Comparison of ENCODE assay signal across 8 mouse cellular contexts in the genomic region with DNA sequence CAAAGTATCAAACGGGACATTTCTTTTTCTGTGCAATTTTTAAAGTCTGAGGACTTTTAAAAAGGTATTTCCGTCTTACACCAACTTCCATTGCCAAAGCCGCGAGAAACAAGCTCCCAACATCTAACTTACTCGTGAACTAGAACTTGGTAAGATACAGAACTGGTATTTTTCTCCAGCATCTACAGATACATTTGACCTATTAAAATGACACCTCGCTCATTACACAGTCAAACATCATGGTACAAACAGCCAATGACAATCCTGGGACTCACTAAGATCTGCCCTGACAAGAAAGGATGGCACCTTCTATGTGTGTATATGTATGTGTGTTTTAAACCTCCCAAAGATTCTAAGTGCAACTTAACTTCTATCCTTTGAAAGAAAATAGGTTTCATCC. TPM values are rescaled to one million over a fixed set of nuclear protein-coding genes. Genes with fewer than 3 reads are reported as not detected.
A peak's percentile ranks its signal among the peaks of the same experiment; 100 is the strongest.
DNase-seq lines count a peak whose midpoint lies in the region; ATAC-seq and TF ChIP-seq lines count a peak whose summit lies in the region.

No protein-coding gene starts in this region.

- intact Hi-C loops in gastrocnemius, postnatal 14 days (cut with DNase I; ENCODE audit: low total_unique reads) = loop anchor here (5.0 kb wide), 1 partner anchor 60 kb away; no protein-coding TSS in a partner anchor

- H3K36me3 ChIP-seq in liver, adult 2 months (ENCODE audit: control insufficient read depth, insufficient read depth, low read length) = no peaks in the 10 kb centered on the region
- no peaks in the 10 kb centered on the region for H3K36me3 ChIP-seq in heart, embryonic 15.5 days

- no peaks in the 10 kb centered on the region for H3K9me3 ChIP-seq in heart, embryonic 15.5 days (replicated peaks)

- peak overlapping the region; percentile 65; the same call in 1 of the 2 replicates for H3K4me3 ChIP-seq in liver, adult 2 months (ENCODE audit: insufficient read depth, low read depth, low read length)
- H3K4me3 ChIP-seq in heart, embryonic 15.5 days = peak overlapping the region; percentile 100

- peak; percentile 73 for DNase-seq in liver, adult 2 months (ENCODE audit: extremely low read depth, low read depth, low spot score)
- no peak for DNase-seq in liver
- DNase-seq in c-Kit-positive CD71-negative TER-119-negative erythroid progenitor cells, embryonic 14.5 days (ENCODE audit: low read depth) = peak; percentile 36
- peak; percentile 27 for DNase-seq in lung, postnatal 25 days (ENCODE audit: low spot score)
- DNase-seq in right cerebral cortex, postnatal 14 days = no peak
- no peak for DNase-seq in right cerebral cortex, postnatal 10 days (ENCODE audit: low spot score in 2 of 2)
- no peak for DNase-seq in gastrocnemius, postnatal 14 days

- H3K27ac ChIP-seq in liver, adult 2 months (replicated peaks; ENCODE audit: insufficient read depth, low read depth, low read length) = no peak overlapping the region
- peak overlapping the region; percentile 99 for H3K27ac ChIP-seq in heart, embryonic 15.5 days

- no peak for TF ChIP-seq POLR2A in liver, adult 2 months (IDR thresholded peaks at IDR 0.05; ENCODE audit: extremely low read depth, insufficient read depth, low read length)

- H3K4me2 ChIP-seq in heart, embryonic 15.5 days = peak overlapping the region; percentile 79

- H3K4me1 ChIP-seq in liver, adult 2 months (ENCODE audit: control insufficient read depth, insufficient read depth, low read length) = peaks cover 8% of the 10 kb centered on the region; the same call in 1 of the 2 replicates
- H3K4me1 ChIP-seq in heart, embryonic 15.5 days (replicated peaks) = peaks cover 12% of the 10 kb centered on the region

- no peak for ATAC-seq in heart, embryonic 15.5 days (replicated peaks; ENCODE audit: insufficient number of reproducible peaks, insufficient read depth, low FRiP score, low read depth)

- 1% methylated on average over 6 of the region's 6 CpGs for WGBS in liver, adult 2 months
- 1% methylated on average over 6 of the region's 6 CpGs for WGBS in heart, embryonic 15.5 days

- 0 out of 2 replicates have a peak overlapping the region, but pooled peaks have one; percentile 31 for H3K9ac ChIP-seq in liver, adult 2 months (ENCODE audit: low read depth, low read length)
- H3K9ac ChIP-seq in heart, embryonic 15.5 days = peak overlapping the region; percentile 100

- peaks cover 11% of the 10 kb centered on the region; the same call in 1 of the 2 replicates for H3K79me2 ChIP-seq in liver, adult 2 months (ENCODE audit: control insufficient read depth, insufficient read depth, low read length)

- TF ChIP-seq CTCF in liver, adult 2 months (IDR thresholded peaks at IDR 0.05; ENCODE audit: low read depth, low read length) = no peak

- no peaks in the 10 kb centered on the region for H3K27me3 ChIP-seq in liver, adult 2 months (ENCODE audit: control insufficient read depth, insufficient read depth, low read length)
- no peaks in the 10 kb centered on the region for H3K27me3 ChIP-seq in heart, embryonic 15.5 days

RNA-seq across cellular contexts. Expression of gene Nipbl, which starts 1.5 kb away (rescaled TPM):
- total RNA-seq in liver, adult 2 months (2014; rRNA removed) = 16.7 and 17.5 TPM in 2 replicates
- polyA plus RNA-seq in liver, adult 2 months (2012; rRNA removed) = 1.8 and 1.9 TPM in 2 replicates
- 9.8 and 11.0 TPM in 2 replicates for polyA plus RNA-seq in heart, embryonic 15.5 days (2015; fragmentation: Nextera tagmentation; extraction: Ambion mirVana)
- total RNA-seq in gastrocnemius, postnatal 14 days (2021) = 10 to 100 TPM; 21.9 to 23.1 TPM

Comparison
In these comparisons a context has a peak if more than half of its experiments do, and no peak if none do; other contexts are left out.
1. DNase-seq: peak in liver, adult 2 months (single experiment), c-Kit-positive CD71-negative TER-119-negative erythroid progenitor cells, embryonic 14.5 days (single experiment) and lung, postnatal 25 days (single experiment); none in liver (single experiment), right cerebral cortex, postnatal 14 days (single experiment), right cerebral cortex, postnatal 10 days (0 of 2) and gastrocnemius, postnatal 14 days (single experiment).